7 mouse cellular contexts compared by ENCODE assay signal in genomic region chr11:115151755-115152429, GRCm38 (mm10). TPM values are rescaled to one million over a fixed set of nuclear protein-coding genes. Genes with fewer than 3 reads are reported as not detected.
A peak's percentile ranks its signal among the peaks of the same experiment; 100 is the strongest.
DNase-seq lines count a peak whose midpoint lies in the region; ATAC-seq and TF ChIP-seq lines count a peak whose summit lies in the region.

No protein-coding gene starts in this region.

- no peak for TF ChIP-seq EP300 in liver, embryonic 14.5 days (IDR thresholded peaks at IDR 0.05; ENCODE audit: low read depth)

- ATAC-seq in intestine, embryonic 14.5 days (replicated peaks; ENCODE audit: low FRiP score, low TSS enrichment, low read depth): no peak; the same call in 1 of the 2 replicates
- no peak for ATAC-seq in liver, embryonic 14.5 days (ENCODE audit: insufficient read depth)

- DNase-seq in MN1 (ENCODE audit: low spot score): peak; percentile 81
- peak; percentile 61 for DNase-seq in adrenal gland, postnatal 25 days
- peak; percentile 85 for DNase-seq in forebrain, embryonic 10.5 days (ENCODE audit: extremely low spot score, low spot score)
- peak; percentile 91 for DNase-seq in intestine, embryonic 14.5 days (ENCODE audit: low spot score)
- no peak for DNase-seq in liver, embryonic 14.5 days (ENCODE audit: low read depth in 3 of 3, low spot score in 3 of 3)
- DNase-seq in retina, adult 2 months (ENCODE audit: low read depth, low spot score): peak; percentile 74
- no peak for DNase-seq in layer of hippocampus, postnatal 36 days

- H3K9me3 ChIP-seq in forebrain, embryonic 10.5 days: no peaks in the 10 kb centered on the region; the same call in 1 of the 2 replicates
- no peaks in the 10 kb centered on the region for H3K9me3 ChIP-seq in intestine, embryonic 14.5 days (ENCODE audit: control insufficient read depth, low read length)
- no peaks in the 10 kb centered on the region for H3K9me3 ChIP-seq in liver, embryonic 14.5 days (ENCODE audit: control insufficient read depth, low read length)

- peak overlapping the region; percentile 56 for H3K4me2 ChIP-seq in intestine, embryonic 14.5 days (ENCODE audit: low read length)
- peak overlapping the region; percentile 43 for H3K4me2 ChIP-seq in liver, embryonic 14.5 days (ENCODE audit: low read depth)

- H3K27me3 ChIP-seq in forebrain, embryonic 10.5 days (ENCODE audit: poor library complexity, severe bottlenecking): peaks cover 58% of the 10 kb centered on the region
- H3K27me3 ChIP-seq in intestine, embryonic 14.5 days (replicated peaks; ENCODE audit: control insufficient read depth, insufficient read depth, low read length): 0 out of 2 replicates have a peak, but pooled peaks cover 2% of the 10 kb centered on the region
- no peaks in the 10 kb centered on the region for H3K27me3 ChIP-seq in liver, embryonic 14.5 days (ENCODE audit: control insufficient read depth, insufficient read depth, low read length)

- H3K4me1 ChIP-seq in forebrain, embryonic 10.5 days: peaks cover 37% of the 10 kb centered on the region
- peaks cover 16% of the 10 kb centered on the region for H3K4me1 ChIP-seq in intestine, embryonic 14.5 days (replicated peaks; ENCODE audit: control insufficient read depth, insufficient read depth, low read length)
- H3K4me1 ChIP-seq in liver, embryonic 14.5 days (replicated peaks; ENCODE audit: control insufficient read depth in 2 of 2, insufficient read depth in 2 of 2, low read length in 1 of 2): peaks cover 0 to 4% of the 10 kb centered on the region in 2 experiments; a peak in 3 of 4 replicates

- WGBS in forebrain, embryonic 10.5 days: 9% methylated on average over 15 of the region's 15 CpGs
- WGBS in intestine, embryonic 14.5 days: 4% methylated on average over 15 of the region's 15 CpGs
- WGBS in liver, embryonic 14.5 days (ENCODE audit: insufficient replicate concordance): 16% methylated on average over 15 of the region's 15 CpGs

- H3K27ac ChIP-seq in forebrain, embryonic 10.5 days: peak overlapping the region; percentile 54; the same call in 1 of the 2 replicates
- no peak overlapping the region for H3K27ac ChIP-seq in intestine, embryonic 14.5 days (ENCODE audit: low read depth)
- no peak overlapping the region for H3K27ac ChIP-seq in liver, embryonic 14.5 days

- no peak overlapping the region; the same call in 1 of the 2 replicates for H3K9ac ChIP-seq in intestine, embryonic 14.5 days (ENCODE audit: low read length)
- no peak overlapping the region for H3K9ac ChIP-seq in liver, embryonic 14.5 days (replicated peaks)

- peak overlapping the region; percentile 49 for H3K4me3 ChIP-seq in forebrain, embryonic 10.5 days
- peak overlapping the region; percentile 18; the same call in 1 of the 2 replicates for H3K4me3 ChIP-seq in intestine, embryonic 14.5 days (ENCODE audit: low read depth, low read length)
- no peak overlapping the region for H3K4me3 ChIP-seq in liver, embryonic 14.5 days (ENCODE audit: insufficient read depth in 1 of 2, low read depth in 2 of 2, low read length in 2 of 2)

- no peaks in the 10 kb centered on the region for H3K36me3 ChIP-seq in forebrain, embryonic 10.5 days (replicated peaks)
- H3K36me3 ChIP-seq in intestine, embryonic 14.5 days (ENCODE audit: control insufficient read depth, insufficient read depth, low read length): no peaks in the 10 kb centered on the region
- H3K36me3 ChIP-seq in liver, embryonic 14.5 days (replicated peaks; ENCODE audit: control insufficient read depth, insufficient read depth, low read depth): no peaks in the 10 kb centered on the region

- TF ChIP-seq CTCF in liver, embryonic 14.5 days (IDR thresholded peaks at IDR 0.05; ENCODE audit: low read depth): no peak

RNA-seq across cellular contexts. Expression of gene Slc9a3r1, which starts 11.2 kb away (rescaled TPM):
- 17.5 and 18.1 TPM in 2 replicates for total RNA-seq in adrenal gland, postnatal 25 days (2021)
- 36.6 and 38.1 TPM in 2 replicates for polyA plus RNA-seq in forebrain, embryonic 10.5 days (2016; fragmentation: Nextera tagmentation; extraction: Ambion mirVana)
- 157 and 165 TPM in 2 replicates for polyA plus RNA-seq in intestine, embryonic 14.5 days (2014; fragmentation: Nextera tagmentation; extraction: Ambion mirVana)
- 37.9 and 41.4 TPM in 2 replicates for polyA plus RNA-seq in liver, embryonic 14.5 days (2012; rRNA removed)
- polyA plus RNA-seq in liver, embryonic 14.5 days (2014; fragmentation: Nextera tagmentation; extraction: Ambion mirVana): 49.6 and 58.3 TPM in 2 replicates
- total RNA-seq in layer of hippocampus, postnatal 36 days (2021): 10 to 100 TPM; 72.1 to 73.7 TPM

RNA-seq across cellular contexts. Expression of gene Cd300lf, which starts 18.1 kb away (rescaled TPM):
- 0.55 and 0.62 TPM in 2 replicates for total RNA-seq in adrenal gland, postnatal 25 days (2021)
- polyA plus RNA-seq in forebrain, embryonic 10.5 days (2016; fragmentation: Nextera tagmentation; extraction: Ambion mirVana): 0.09 and 0.10 TPM in 2 replicates
- 0.27 and 1.0 TPM in 2 replicates for polyA plus RNA-seq in intestine, embryonic 14.5 days (2014; fragmentation: Nextera tagmentation; extraction: Ambion mirVana)
- polyA plus RNA-seq in liver, embryonic 14.5 days (2012; rRNA removed): 1.5 and 1.6 TPM in 2 replicates
- polyA plus RNA-seq in liver, embryonic 14.5 days (2014; fragmentation: Nextera tagmentation; extraction: Ambion mirVana): 0.97 and 1.1 TPM in 2 replicates
- under 1 TPM; 0.22 to 0.58 TPM for total RNA-seq in layer of hippocampus, postnatal 36 days (2021)

RNA-seq across cellular contexts. Expression of gene Tmem104, which starts 35.4 kb away (rescaled TPM):
- total RNA-seq in adrenal gland, postnatal 25 days (2021): 19.9 and 22.3 TPM in 2 replicates
- 8.7 and 8.8 TPM in 2 replicates for polyA plus RNA-seq in forebrain, embryonic 10.5 days (2016; fragmentation: Nextera tagmentation; extraction: Ambion mirVana)
- 7.0 and 8.3 TPM in 2 replicates for polyA plus RNA-seq in intestine, embryonic 14.5 days (2014; fragmentation: Nextera tagmentation; extraction: Ambion mirVana)
- 1.7 and 2.1 TPM in 2 replicates for polyA plus RNA-seq in liver, embryonic 14.5 days (2012; rRNA removed)
- 4.0 and 4.1 TPM in 2 replicates for polyA plus RNA-seq in liver, embryonic 14.5 days (2014; fragmentation: Nextera tagmentation; extraction: Ambion mirVana)
- 10 to 100 TPM; 16.7 to 19.1 TPM for total RNA-seq in layer of hippocampus, postnatal 36 days (2021)

RNA-seq across cellular contexts. Expression of gene Nat9, which starts 35.8 kb away (rescaled TPM):
- 37.3 and 38.1 TPM in 2 replicates for total RNA-seq in adrenal gland, postnatal 25 days (2021)
- 16.9 and 20.6 TPM in 2 replicates for polyA plus RNA-seq in forebrain, embryonic 10.5 days (2016; fragmentation: Nextera tagmentation; extraction: Ambion mirVana)
- 16.4 and 16.7 TPM in 2 replicates for polyA plus RNA-seq in intestine, embryonic 14.5 days (2014; fragmentation: Nextera tagmentation; extraction: Ambion mirVana)
- polyA plus RNA-seq in liver, embryonic 14.5 days (2012; rRNA removed): 6.0 and 7.7 TPM in 2 replicates
- 8.2 and 8.5 TPM in 2 replicates for polyA plus RNA-seq in liver, embryonic 14.5 days (2014; fragmentation: Nextera tagmentation; extraction: Ambion mirVana)
- 10 to 100 TPM; 21.7 to 24.1 TPM for total RNA-seq in layer of hippocampus, postnatal 36 days (2021)

Comparison
In these comparisons a context has a peak if more than half of its experiments do, and no peak if none do; other contexts are left out.
1. DNase-seq: peak in MN1 (single experiment), adrenal gland, postnatal 25 days (single experiment), forebrain, embryonic 10.5 days (single experiment), intestine, embryonic 14.5 days (single experiment) and retina, adult 2 months (single experiment); none in liver, embryonic 14.5 days (0 of 3) and layer of hippocampus, postnatal 36 days (0 of 2).
2. H3K4me3 ChIP-seq: peak in forebrain, embryonic 10.5 days (single experiment) and intestine, embryonic 14.5 days (single experiment); none in liver, embryonic 14.5 days (0 of 2).